In the genomic region with DNA sequence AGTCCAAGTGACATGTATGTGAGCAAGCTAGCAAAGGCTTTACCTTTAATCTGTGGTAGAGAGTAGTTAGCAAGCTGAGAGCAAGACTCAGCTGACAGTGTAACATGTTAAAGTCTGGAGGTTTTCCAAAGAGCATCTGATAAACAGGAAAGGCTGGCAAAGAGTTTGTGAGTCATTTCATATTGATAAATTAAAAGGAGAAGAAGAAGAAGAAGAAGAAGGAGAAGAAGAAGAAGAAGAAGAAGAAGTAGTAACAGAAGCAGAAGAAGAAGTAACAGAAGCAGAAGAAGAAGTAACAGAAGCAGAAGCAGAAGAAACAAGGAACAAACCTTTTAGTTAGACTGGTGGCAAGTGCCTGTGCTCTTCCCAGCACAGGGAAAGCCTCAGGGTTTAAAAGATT, we compare ENCODE assay signal across 1 mouse cellular context.
A peak's percentile ranks its signal among the peaks of the same experiment; 100 is the strongest.
TF ChIP-seq lines count a peak whose summit lies in the region.

No protein-coding gene starts in this region.

TF ChIP-seq in MEL, 35 proteins besides CTCF, POLR2A, EP300 and RAD21 (continued from another document):
- TF ChIP-seq RCOR1 (IDR thresholded peaks at IDR 0.05; ENCODE audit: low read depth, low read length): peak; percentile 52; the same call in 1 of the 2 replicates
- peak; percentile 65 for TF ChIP-seq ZKSCAN1 (IDR thresholded peaks at IDR 0.05; ENCODE audit: low read depth, low read length)
- 0 out of 2 replicates have a peak, but pooled peaks have one; percentile 22 for TF ChIP-seq MXI1 (IDR thresholded peaks at IDR 0.05; ENCODE audit: low read depth, low read length)
- TF ChIP-seq GATA1 (IDR thresholded peaks at IDR 0.05; ENCODE audit: low read depth, low read length): peak; percentile 59; the same call in 1 of the 2 replicates
- 0 out of 2 replicates have a peak, but pooled peaks have one; percentile 7 for TF ChIP-seq ELF1 (IDR thresholded peaks at IDR 0.05; ENCODE audit: low read depth, low read length)
- no peak for TF ChIP-seq USF2 (IDR thresholded peaks at IDR 0.05; ENCODE audit: borderline replicate concordance in 1 of 2, insufficient read depth in 1 of 2, low read depth in 1 of 2, low read length in 2 of 2)
- peak; percentile 28; the same call in 1 of the 2 replicates for TF ChIP-seq TCF12 (IDR thresholded peaks at IDR 0.05; ENCODE audit: low read depth, low read length)
- no peak for TF ChIP-seq MAFK (IDR thresholded peaks at IDR 0.05; ENCODE audit: borderline replicate concordance, low read depth, low read length)
- TF ChIP-seq NELFE (IDR thresholded peaks at IDR 0.05; ENCODE audit: low read depth, low read length): no peak
- no peak for TF ChIP-seq POLR2AphosphoS2 (IDR thresholded peaks at IDR 0.05; ENCODE audit: low read length)
- TF ChIP-seq SMC3 (IDR thresholded peaks at IDR 0.05; ENCODE audit: low read depth, low read length): no peak
- TF ChIP-seq POLR2AphosphoS5 (IDR thresholded peaks at IDR 0.05; ENCODE audit: borderline replicate concordance, low read depth, low read length): no peak
